9 mouse cellular contexts compared by ENCODE assay signal in genomic region chr10:78395819-78396624, GRCm38 (mm10). TPM values are rescaled to one million over a fixed set of nuclear protein-coding genes. Genes with fewer than 3 reads are reported as not detected.
DNase-seq lines count a peak whose midpoint lies in the region; ATAC-seq lines count a peak whose summit lies in the region.
"Had no signal": no experiment of that assay in that cellular context is flagged by ENCODE, and none has a peak within 500 bp of the region (broad histone marks: within the 10 kb centered on the region; RNA-seq: fewer than 3 reads in every experiment).

No protein-coding gene starts in this region.

- DNase-seq in ES-CJ7 (ENCODE audit: low read depth, low spot score) = peak; percentile 97
- DNase-seq in c-Kit-positive CD71-positive TER-119-positive erythroid progenitor cells, embryonic 14.5 days (ENCODE audit: low spot score) = peak; percentile 87
- peak; percentile 98 for DNase-seq in heart, postnatal 4 days
- peak; percentile 91 to 97 for DNase-seq in layer of hippocampus, adult 18-20 months (ENCODE audit: low spot score in 2 of 2)
- DNase-seq in ovary, postnatal 10 days (ENCODE audit: low spot score) = peak; percentile 96
- peak; percentile 92 for DNase-seq in thymus, postnatal 0 days (ENCODE audit: low spot score)

- H3K4me1 ChIP-seq in forebrain, embryonic 12.5 days = peaks cover 25% of the 10 kb centered on the region
- H3K4me1 ChIP-seq in lung, embryonic 16.5 days (replicated peaks; ENCODE audit: control insufficient read depth, insufficient read depth, low read length) = no peaks in the 10 kb centered on the region; the same call in 1 of the 2 replicates

- WGBS in forebrain, embryonic 12.5 days = 2% methylated on average over 17 of the region's 17 CpGs
- WGBS in lung, embryonic 16.5 days = 10% methylated on average over 17 of the region's 17 CpGs

- peak overlapping the region; percentile 47; the same call in 1 of the 2 replicates for H3K27ac ChIP-seq in forebrain, embryonic 12.5 days
- H3K27ac ChIP-seq in lung, embryonic 16.5 days (ENCODE audit: low read length) = no peak overlapping the region
- H3K27ac ChIP-seq: limb, embryonic 15.5 days had no signal

- peak overlapping the region; percentile 10; the same call in 1 of the 2 replicates for H3K4me3 ChIP-seq in forebrain, embryonic 12.5 days (replicated peaks)
- H3K4me3 ChIP-seq in lung, embryonic 16.5 days (ENCODE audit: low read length) = no peak overlapping the region
- H3K4me3 ChIP-seq: limb, embryonic 15.5 days had no signal

- H3K9me3 ChIP-seq in forebrain, embryonic 12.5 days = no peaks in the 10 kb centered on the region
- H3K9me3 ChIP-seq in lung, embryonic 16.5 days (ENCODE audit: control insufficient read depth, low read length) = no peaks in the 10 kb centered on the region
- H3K9me3 ChIP-seq: limb, embryonic 15.5 days had no signal

- 0 out of 2 replicates have a peak overlapping the region, but pooled peaks have one; percentile 9 for H3K9ac ChIP-seq in forebrain, embryonic 12.5 days
- no peak overlapping the region for H3K9ac ChIP-seq in lung, embryonic 16.5 days (ENCODE audit: low read length)
- H3K9ac ChIP-seq: limb, embryonic 15.5 days had no signal

- peaks cover 20% of the 10 kb centered on the region for H3K36me3 ChIP-seq in forebrain, embryonic 12.5 days (replicated peaks)
- H3K36me3 ChIP-seq in lung, embryonic 16.5 days (ENCODE audit: control insufficient read depth, insufficient read depth, low read length) = peaks cover 8% of the 10 kb centered on the region

- peaks cover 18% of the 10 kb centered on the region for H3K27me3 ChIP-seq in forebrain, embryonic 12.5 days
- H3K27me3 ChIP-seq in lung, embryonic 16.5 days (ENCODE audit: control insufficient read depth, insufficient read depth, low read depth, low read length) = peaks cover 12% of the 10 kb centered on the region

- ATAC-seq in forebrain, embryonic 12.5 days (ENCODE audit: low FRiP score) = peak; percentile 88
- peak; percentile 84 for ATAC-seq in lung, embryonic 16.5 days (ENCODE audit: low read depth)

- H3K4me2 ChIP-seq in forebrain, embryonic 12.5 days = peak overlapping the region; percentile 35
- H3K4me2 ChIP-seq in lung, embryonic 16.5 days (ENCODE audit: low read depth, low read length) = no peak overlapping the region
- H3K4me2 ChIP-seq: limb, embryonic 15.5 days had no signal

RNA-seq across cellular contexts. Expression of gene Rrp1, which starts 16.8 kb away (rescaled TPM):
- polyA plus RNA-seq in forebrain, embryonic 12.5 days (2016; fragmentation: Nextera tagmentation; extraction: Ambion mirVana) = 326 and 329 TPM in 2 replicates
- total RNA-seq in heart, postnatal 4 days (2021) = 100 to 1,000 TPM; 132 to 138 TPM
- total RNA-seq in layer of hippocampus, adult 18-20 months (2021) = 100 to 1,000 TPM; 361 to 370 TPM
- 263 and 274 TPM in 2 replicates for polyA plus RNA-seq in lung, embryonic 16.5 days (2015; fragmentation: Nextera tagmentation; extraction: Ambion mirVana)
- polyA plus RNA-seq in thymus, postnatal 0 days (2015; fragmentation: Nextera tagmentation; extraction: Ambion mirVana) = 373 and 391 TPM in 2 replicates

RNA-seq across cellular contexts. Expression of gene Cstb, which starts 29.4 kb away (rescaled TPM):
- 118 and 120 TPM in 2 replicates for polyA plus RNA-seq in forebrain, embryonic 12.5 days (2016; fragmentation: Nextera tagmentation; extraction: Ambion mirVana)
- total RNA-seq in heart, postnatal 4 days (2021) = 10 to 100 TPM; 42.8 to 45.3 TPM
- total RNA-seq in layer of hippocampus, adult 18-20 months (2021) = 10 to 100 TPM; 39.1 to 40.5 TPM
- 240 and 270 TPM in 2 replicates for polyA plus RNA-seq in lung, embryonic 16.5 days (2015; fragmentation: Nextera tagmentation; extraction: Ambion mirVana)
- 1,727 and 1,921 TPM in 2 replicates for polyA plus RNA-seq in thymus, postnatal 0 days (2015; fragmentation: Nextera tagmentation; extraction: Ambion mirVana)

RNA-seq across cellular contexts. Expression of gene Agpat3, which starts 43.7 kb away (rescaled TPM):
- polyA plus RNA-seq in forebrain, embryonic 12.5 days (2016; fragmentation: Nextera tagmentation; extraction: Ambion mirVana) = 52.5 and 58.0 TPM in 2 replicates
- 100 to 1,000 TPM; 242 to 263 TPM for total RNA-seq in heart, postnatal 4 days (2021)
- total RNA-seq in layer of hippocampus, adult 18-20 months (2021) = 100 to 1,000 TPM; 217 to 218 TPM
- 28.2 and 33.9 TPM in 2 replicates for polyA plus RNA-seq in lung, embryonic 16.5 days (2015; fragmentation: Nextera tagmentation; extraction: Ambion mirVana)
- 139 and 152 TPM in 2 replicates for polyA plus RNA-seq in thymus, postnatal 0 days (2015; fragmentation: Nextera tagmentation; extraction: Ambion mirVana)
